Mouse (Mus musculus) kidney, embryonic 15.5 days (tissue): Measurements from ENCODE around the gene Pigk. TPM values are rescaled to one million over a fixed set of nuclear protein-coding genes. Genes with fewer than 3 reads are reported as not detected.

Source experiments
- ATAC-seq: fragments of 200-750 bp; cut with Nextera tagmentation; replicated peaks from 2 replicates; pipeline ENCODE4 v1.8.0; 2017; ENCODE audit warnings: moderate TSS enrichment; ENCODE audit not compliant: low FRiP score
- H3K27ac ChIP-seq: fragments of 300-500 bp; sonication (generic); 2 replicates; pipeline ENCODE4 v1.5.1; 2015; ENCODE audit warnings: mild to moderate bottlenecking, inconsistent platforms
- H3K27me3 ChIP-seq: fragments of 300-500 bp; sonication (generic); 2 replicates; pipeline ENCODE4 v1.6.1; 2015; ENCODE audit warnings: inconsistent platforms
- H3K36me3 ChIP-seq: fragments of 300-500 bp; sonication (generic); 2 replicates; pipeline ENCODE4 v1.6.1; 2015; ENCODE audit warnings: inconsistent platforms
- H3K4me1 ChIP-seq: fragments of 300-500 bp; sonication (generic); 2 replicates; pipeline ENCODE4 v1.6.1; 2015; ENCODE audit warnings: inconsistent platforms
- H3K4me2 ChIP-seq: fragments of 300-500 bp; sonication (generic); 2 replicates; pipeline ENCODE4 v1.6.1; 2015; ENCODE audit warnings: moderate library complexity, mild to moderate bottlenecking, inconsistent platforms
- H3K4me3 ChIP-seq: fragments of 300-500 bp; sonication (generic); replicated peaks from 2 replicates; pipeline ENCODE4 v1.5.1; 2015; ENCODE audit warnings: mild to moderate bottlenecking, inconsistent platforms
- H3K9ac ChIP-seq: fragments of 300-500 bp; sonication (generic); 2 replicates; pipeline ENCODE4 v1.6.1; 2015; ENCODE audit warnings: mild to moderate bottlenecking, inconsistent platforms
- H3K9me3 ChIP-seq: fragments of 300-500 bp; sonication (generic); replicated peaks from 2 replicates; pipeline ENCODE4 v1.6.1; 2016; ENCODE audit warnings: inconsistent platforms
- WGBS: fragments of 180-500 bp; shearing (Covaris S2); methylation state at CpG from one replicate; pipeline ENCODE4 v1.1.7; 2015; ENCODE audit warnings: mixed read lengths; 5-methylcytosine and 5-hydroxymethylcytosine counted together
- polyA plus RNA-seq: library from polyadenylated mRNA; unstranded; fragments of >200 nt; fragmentation: Nextera tagmentation; extraction: Ambion mirVana; gene quantifications from 2 replicates; pipeline ENCODE4 v1.2.1, GENCODE M21; 2015

Gene Pigk
- polyA plus RNA-seq, 1 experiment from 2014 or later = 42.2 TPM

DNA sequence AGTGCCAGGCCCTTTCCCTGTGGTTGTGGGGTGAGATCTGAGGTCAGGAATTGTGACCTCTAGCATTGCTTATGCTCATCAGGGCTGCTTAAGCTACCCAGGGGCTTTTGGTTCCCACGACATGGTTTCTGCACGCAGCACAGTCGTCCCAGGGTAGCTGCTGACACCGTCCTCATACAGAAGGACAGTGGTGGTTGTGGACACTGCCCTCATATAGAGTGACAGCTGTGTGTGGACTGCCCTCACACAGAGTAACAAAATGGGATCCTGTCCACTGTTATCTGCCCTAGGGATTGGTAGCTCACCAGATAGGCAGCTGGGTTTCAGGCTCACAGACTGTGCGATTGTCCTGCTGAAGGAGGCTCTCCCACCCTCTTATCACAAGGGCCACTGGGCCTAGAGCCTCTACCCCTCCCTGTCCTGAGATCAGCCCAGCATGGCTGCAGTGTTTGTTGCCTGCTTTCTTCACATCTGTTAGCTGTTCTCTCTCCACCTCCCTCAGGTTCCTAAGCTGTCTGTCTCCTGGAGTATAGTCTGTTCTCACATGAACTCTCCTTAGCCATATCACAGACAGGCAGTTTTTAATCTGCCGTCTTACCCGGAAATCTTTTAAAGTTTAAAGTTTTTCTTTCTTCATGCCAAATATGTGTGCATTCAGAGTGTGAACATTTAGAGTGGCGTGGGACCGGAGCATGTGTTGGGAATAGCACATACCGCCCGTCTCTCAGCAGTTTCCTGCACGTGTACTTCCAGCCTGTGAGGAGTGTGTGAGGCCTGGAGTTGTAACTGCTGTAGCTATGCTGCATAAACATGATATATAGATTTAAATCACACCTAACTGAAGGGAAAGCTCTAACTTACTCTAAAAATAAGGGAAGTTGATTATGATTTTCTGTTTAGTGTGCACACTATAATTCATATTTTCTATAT lies 43.8 kb downstream of the Pigk start:
- no peak overlapping the region for H3K4me2 ChIP-seq
- H3K9ac ChIP-seq = no peak overlapping the region
- H3K27ac ChIP-seq = no peak overlapping the region
- H3K9me3 ChIP-seq = no peaks in the 10 kb centered on the region
- no peaks in the 10 kb centered on the region for H3K27me3 ChIP-seq
- ATAC-seq = peak; percentile 77
- H3K4me1 ChIP-seq = peaks cover 8% of the 10 kb centered on the region
- H3K36me3 ChIP-seq = 0 out of 2 replicates have a peak, but pooled peaks cover 1% of the 10 kb centered on the region
- 80% methylated on average over 12 of the region's 12 CpGs for WGBS
- H3K4me3 ChIP-seq = no peak overlapping the region

DNA sequence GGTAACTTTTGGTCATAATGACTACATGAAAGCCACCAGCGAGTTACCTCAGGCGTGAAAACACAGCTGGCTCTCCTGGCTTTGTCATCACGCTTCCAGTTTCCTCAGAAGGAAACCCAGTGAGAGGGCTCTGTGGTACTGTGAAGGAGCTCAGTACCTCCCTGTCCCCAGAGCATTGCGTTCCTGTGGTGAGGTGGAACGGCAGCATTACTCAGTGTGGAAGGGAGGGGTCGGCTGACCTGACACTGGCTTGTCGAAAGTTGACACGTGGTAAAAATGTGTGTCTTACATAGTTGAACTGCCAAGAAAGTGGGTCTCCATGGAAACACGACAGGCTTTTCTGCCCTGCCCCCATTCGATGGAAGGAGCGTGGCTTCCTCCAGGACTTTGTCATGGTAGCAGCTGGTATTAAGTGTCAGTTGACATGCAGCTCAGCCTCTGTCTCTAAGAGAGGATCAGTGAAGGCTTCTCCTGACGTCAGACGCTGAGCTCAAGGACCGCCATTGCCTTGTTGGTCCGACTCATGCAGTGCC lies 44.7 kb downstream of the Pigk start:
- Histone ChIP-seq H3K4me3 (no peak overlapping the region), H3K27ac (no peak overlapping the region), H3K9ac (no peak overlapping the region), H3K36me3 (no peaks in the 10 kb centered on the region), H3K27me3 (no peaks in the 10 kb centered on the region), H3K4me1 (peaks cover 15% of the 10 kb centered on the region), H3K4me2 (no peak overlapping the region), H3K9me3 (no peaks in the 10 kb centered on the region)
- WGBS = 61% methylated on average over 15 of the region's 15 CpGs
- no peak; the same call in 1 of the 2 replicates for ATAC-seq

- Histone ChIP-seq H3K27me3 (no peaks in the 10 kb centered on the region), H3K4me1 (peaks cover 21% of the 10 kb centered on the region), H3K4me3 (no peak overlapping the region), H3K9me3 (no peaks in the 10 kb centered on the region), H3K4me2 (no peak overlapping the region), H3K27ac (no peak overlapping the region), H3K9ac (no peak overlapping the region), H3K36me3 (peaks cover 2% of the 10 kb centered on the region; the same call in 1 of the 2 replicates)
- 24% methylated on average over 7 of the region's 7 CpGs for WGBS
- no peak for ATAC-seq
These were observed 47.2 kb downstream of the Pigk start for GRCm38 (mm10) chr3:152761116-152761515.

DNA sequence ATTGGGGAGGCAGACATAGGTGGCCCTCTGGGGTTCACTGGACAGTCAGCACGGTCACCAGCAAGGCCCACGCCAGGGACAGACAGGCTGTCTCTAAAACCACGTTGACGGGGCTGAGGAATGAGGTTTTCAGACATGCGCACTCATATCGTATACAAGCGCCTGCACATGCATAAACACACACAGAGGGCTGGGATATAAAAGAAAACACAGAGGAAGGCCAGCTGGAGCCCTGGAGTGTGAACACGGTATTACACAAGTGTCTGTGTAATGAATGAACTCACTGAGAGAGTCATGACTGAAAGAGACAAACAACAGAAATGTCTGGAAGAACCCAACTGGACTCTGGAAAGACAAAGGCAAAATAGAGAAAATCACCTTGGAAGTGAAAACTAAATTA lies 47.8 kb downstream of the Pigk start:
- Histone ChIP-seq H3K4me3 (no peak overlapping the region), H3K9ac (no peak overlapping the region), H3K36me3 (peaks cover 7% of the 10 kb centered on the region; the same call in 1 of the 2 replicates), H3K4me2 (no peak overlapping the region), H3K27me3 (no peaks in the 10 kb centered on the region), H3K4me1 (peaks cover 21% of the 10 kb centered on the region), H3K9me3 (no peaks in the 10 kb centered on the region), H3K27ac (no peak overlapping the region)
- WGBS = 80% methylated on average over 8 of the region's 8 CpGs
- no peak for ATAC-seq

- Histone ChIP-seq H3K4me3 (no peak overlapping the region), H3K27ac (no peak overlapping the region), H3K4me2 (no peak overlapping the region), H3K36me3 (peaks cover 11% of the 10 kb centered on the region; the same call in 1 of the 2 replicates), H3K4me1 (peaks cover 21% of the 10 kb centered on the region), H3K9me3 (no peaks in the 10 kb centered on the region), H3K9ac (no peak overlapping the region), H3K27me3 (no peaks in the 10 kb centered on the region)
- WGBS = 85% methylated on average over 8 of the region's 8 CpGs
- ATAC-seq = no peak
These were observed 48.4 kb downstream of the Pigk start for GRCm38 (mm10) chr3:152762302-152762701.

GRCm38 (mm10) chr3:152763139-152763882 lies 49.4 kb downstream of the Pigk start:
- peak; percentile 74 for ATAC-seq
- Histone ChIP-seq H3K9me3 (no peaks in the 10 kb centered on the region), H3K27me3 (no peaks in the 10 kb centered on the region), H3K36me3 (peaks cover 14% of the 10 kb centered on the region; the same call in 1 of the 2 replicates), H3K4me1 (peaks cover 21% of the 10 kb centered on the region), H3K4me3 (peak overlapping the region; percentile 40), H3K9ac (0 out of 2 replicates have a peak overlapping the region, but pooled peaks have one; percentile 25), H3K27ac (peak overlapping the region; percentile 62; the same call in 1 of the 2 replicates), H3K4me2 (peak overlapping the region; percentile 68)
- 36% methylated on average over 26 of the region's 26 CpGs for WGBS

DNA sequence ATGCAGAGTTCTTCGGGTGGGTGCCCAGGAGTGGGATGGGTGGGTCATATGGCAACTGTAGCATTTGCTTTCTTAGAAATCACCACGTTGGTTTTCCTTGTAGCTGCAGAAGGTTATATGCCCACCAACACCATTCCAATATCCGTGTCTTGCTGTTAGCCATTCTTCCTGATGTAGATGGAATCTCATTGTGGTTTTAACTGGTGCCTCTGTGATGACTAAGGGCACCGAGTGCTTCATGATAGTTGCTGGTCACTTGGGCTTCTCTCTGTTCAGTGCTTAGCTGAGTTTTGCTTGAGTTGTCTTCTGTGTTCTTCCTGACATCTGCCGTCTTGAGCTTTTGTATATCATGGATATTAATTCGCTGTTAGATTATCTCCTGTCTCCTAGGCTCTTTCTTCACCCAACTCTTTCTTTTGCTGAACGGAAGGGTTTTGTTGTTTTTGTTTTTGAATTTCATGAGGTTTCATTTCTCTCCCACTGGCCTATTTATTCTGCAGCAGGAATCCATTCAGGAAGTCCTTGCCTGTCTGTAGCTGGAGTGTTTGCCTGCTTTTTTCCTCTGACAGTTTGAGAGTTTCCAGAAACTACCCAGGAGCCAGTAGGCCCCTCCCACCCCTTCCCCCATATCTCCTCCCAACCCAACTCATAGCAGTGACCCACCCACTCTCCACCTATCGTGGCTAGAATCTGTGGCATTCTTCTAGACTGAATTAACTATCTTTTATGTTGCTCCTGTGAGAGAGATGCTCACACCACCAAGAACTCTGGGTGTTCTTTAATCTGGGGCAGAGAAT lies 50.8 kb downstream of the Pigk start:
- no peak overlapping the region for H3K4me3 ChIP-seq
- WGBS = 75% methylated on average over 8 of the region's 8 CpGs
- peaks cover 13% of the 10 kb centered on the region for H3K4me1 ChIP-seq
- H3K9ac ChIP-seq = no peak overlapping the region
- no peak for ATAC-seq
- no peak overlapping the region for H3K4me2 ChIP-seq
- no peak overlapping the region for H3K27ac ChIP-seq
- H3K36me3 ChIP-seq = peaks cover 24% of the 10 kb centered on the region
- no peaks in the 10 kb centered on the region for H3K9me3 ChIP-seq
- no peaks in the 10 kb centered on the region for H3K27me3 ChIP-seq

DNA sequence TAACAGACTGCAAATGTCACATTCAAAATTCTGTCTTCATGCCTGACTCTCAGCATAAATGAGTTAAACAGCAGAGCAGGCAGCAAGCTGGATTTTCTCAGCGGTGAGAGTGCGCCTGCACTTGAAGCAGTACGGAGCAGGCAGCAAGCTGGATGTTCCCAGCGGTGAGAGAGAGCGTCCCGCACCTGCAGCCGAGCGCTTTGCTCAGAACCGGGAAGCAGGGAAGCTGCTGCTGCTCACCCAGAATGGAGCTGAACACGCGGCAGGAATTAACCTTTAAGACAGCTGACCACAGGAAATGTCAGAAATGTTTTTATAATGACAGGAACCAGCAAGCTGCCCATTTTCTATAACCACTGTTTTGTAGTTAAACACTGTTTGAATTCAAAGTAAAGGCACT lies 53.6 kb downstream of the Pigk start:
- ATAC-seq = no peak
- WGBS = 75% methylated on average over 11 of the region's 11 CpGs

GRCm38 (mm10) chr3:152770056-152770455 lies 56.2 kb downstream of the Pigk start:
- Histone ChIP-seq H3K9ac (no peak overlapping the region), H3K27ac (no peak overlapping the region), H3K36me3 (peaks cover 24% of the 10 kb centered on the region), H3K27me3 (no peaks in the 10 kb centered on the region), H3K4me3 (no peak overlapping the region), H3K4me1 (no peaks in the 10 kb centered on the region), H3K9me3 (no peaks in the 10 kb centered on the region), H3K4me2 (no peak overlapping the region)
- ATAC-seq = no peak
- WGBS = 87% methylated on average over 6 of the region's 6 CpGs

More for the DNA sequence above, 53.6 kb downstream of the Pigk start:
- H3K4me1 ChIP-seq = peaks cover 13% of the 10 kb centered on the region
- no peaks in the 10 kb centered on the region for H3K27me3 ChIP-seq
- no peaks in the 10 kb centered on the region for H3K9me3 ChIP-seq
- H3K27ac ChIP-seq = no peak overlapping the region
- H3K4me2 ChIP-seq = no peak overlapping the region
- H3K36me3 ChIP-seq = peaks cover 24% of the 10 kb centered on the region
- H3K9ac ChIP-seq = no peak overlapping the region
- no peak overlapping the region for H3K4me3 ChIP-seq

- WGBS = 86% methylated on average over 6 of the region's 6 CpGs
- H3K36me3 ChIP-seq = no peaks in the 10 kb centered on the region
- H3K27me3 ChIP-seq = no peaks in the 10 kb centered on the region
- no peak overlapping the region for H3K4me2 ChIP-seq
- no peak overlapping the region for H3K27ac ChIP-seq
- no peak overlapping the region for H3K4me3 ChIP-seq
- H3K9me3 ChIP-seq = no peaks in the 10 kb centered on the region
- H3K9ac ChIP-seq = no peak overlapping the region
- no peaks in the 10 kb centered on the region for H3K4me1 ChIP-seq
- no peak for ATAC-seq
These were observed 62.5 kb downstream of the Pigk start for GRCm38 (mm10) chr3:152776363-152776762.

DNA sequence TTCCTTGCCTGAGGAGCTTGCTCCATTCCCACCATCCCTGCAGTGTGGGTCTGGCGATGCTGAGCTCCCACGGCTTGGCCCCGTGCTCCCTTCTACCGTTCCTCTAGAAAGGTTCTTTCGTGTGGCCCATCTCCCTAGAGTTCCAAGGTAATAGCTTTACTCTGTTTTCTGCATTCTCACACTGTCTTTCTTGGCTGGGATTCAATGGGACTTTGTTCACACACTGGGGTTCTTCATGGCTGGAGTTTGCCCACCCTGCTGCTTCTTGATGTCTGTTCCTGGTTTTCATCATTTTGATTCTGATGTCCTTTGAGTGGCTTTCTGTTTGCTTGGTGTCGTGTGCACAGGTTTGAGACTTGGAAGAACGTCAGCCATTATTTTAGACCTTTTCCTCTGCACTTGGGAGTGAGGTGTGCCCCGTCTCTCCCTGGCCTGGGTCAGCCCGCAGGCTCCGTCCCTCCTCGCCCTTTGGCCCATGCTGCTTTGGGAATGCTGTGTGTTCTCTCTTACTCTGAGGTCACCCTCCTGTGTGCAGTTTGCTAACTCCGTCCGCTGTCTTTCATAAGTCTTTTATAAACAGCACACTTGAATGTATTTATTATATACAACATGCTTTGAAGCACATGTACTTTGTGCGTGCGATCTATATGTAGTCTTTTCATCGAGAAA lies 63.1 kb downstream of the Pigk start:
- Histone ChIP-seq H3K27me3 (no peaks in the 10 kb centered on the region), H3K27ac (no peak overlapping the region), H3K4me1 (no peaks in the 10 kb centered on the region), H3K9me3 (no peaks in the 10 kb centered on the region), H3K36me3 (no peaks in the 10 kb centered on the region), H3K4me3 (no peak overlapping the region), H3K4me2 (no peak overlapping the region), H3K9ac (no peak overlapping the region)
- WGBS = 77% methylated on average over 16 of the region's 16 CpGs
- no peak for ATAC-seq
